Mouse (Mus musculus) monocyte, adult 59 days (primary cell): Measurements from ENCODE around the gene Def6. TPM values are rescaled to one million over a fixed set of nuclear protein-coding genes. Genes with fewer than 3 reads are reported as not detected.

Experiments used
- total RNA-seq, 2 experiments: library from RNA; stranded (reverse); gene quantifications; one replicate each; pipeline ENCODE4 v1.2.4; 2023

The Def6 gene
- total RNA-seq: 10 to 100 TPM; 49.9 to 51.2 TPM

GRCm38 (mm10) chr17:28207591-28208313 lies at the start of gene Def6:
Gene Def6, plus strand, starts transcription at chr17:28207778.

DNA sequence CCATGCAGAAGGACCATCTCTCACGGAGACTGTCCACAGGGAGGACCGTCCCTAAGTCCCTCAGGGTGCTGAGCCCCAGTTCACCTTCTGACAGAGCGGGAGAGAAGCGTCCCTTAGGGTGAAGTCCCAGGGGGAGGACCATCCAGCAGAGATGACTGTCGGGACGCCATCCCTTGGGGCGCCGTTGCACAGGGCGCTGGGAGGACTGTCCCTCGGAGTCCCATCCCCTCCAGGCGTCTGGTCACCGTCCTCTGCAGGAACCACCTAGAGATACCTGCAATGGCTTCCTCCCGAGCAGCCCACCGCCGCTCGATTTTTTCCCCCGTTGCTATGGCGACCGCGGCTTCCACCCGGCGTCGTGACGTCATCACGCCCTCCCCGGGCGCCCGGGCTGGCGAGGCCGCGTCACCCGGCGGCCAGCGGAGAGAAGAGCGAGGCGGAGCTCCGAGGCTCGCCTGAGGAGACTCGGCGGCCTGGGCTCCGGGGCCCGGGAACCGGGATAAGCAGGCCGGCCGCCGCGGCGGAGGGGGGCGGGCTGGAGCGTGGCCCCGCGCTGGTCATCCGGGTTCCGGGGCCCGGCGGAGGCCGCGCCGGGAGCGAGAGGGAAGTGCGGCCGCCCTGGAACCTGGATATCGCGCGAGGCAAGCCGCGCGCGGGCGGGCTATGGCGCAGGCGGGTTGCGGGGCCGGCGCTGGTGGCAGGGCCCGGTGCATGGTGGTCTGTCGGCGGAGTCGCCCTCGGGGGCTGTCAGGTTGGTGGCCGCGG lies 30.6 kb upstream of the Def6 start, which contains the start of gene Zfp523:
TSS of gene Zfp523 (plus strand) at position 355 of the 765 bp plus-strand sequence.

GRCm38 (mm10) chr17:28232475-28233060 lies 25.0 kb downstream of the Def6 start, which contains the start of gene Ppard:
Gene Ppard, plus strand, starts transcription at chr17:28232700.

Other genes starting within 250 kb of the Def6 start
- 1 to 10 TPM; 1.2 TPM for gene Tcp11, start 127.1 kb upstream of the Def6 start, total RNA-seq
- under 1 TPM; 0.15 to 0.24 TPM for gene Scube3, start 65.6 kb upstream of the Def6 start, total RNA-seq
- gene Zfp523, start 30.6 kb upstream of the Def6 start, total RNA-seq: 1 to 10 TPM; 6.8 to 9.0 TPM
- 10 to 100 TPM; 42.2 to 43.7 TPM for gene Ppard, start 24.9 kb downstream of the Def6 start, total RNA-seq
- gene Fance, start 105.7 kb downstream of the Def6 start, total RNA-seq: 10 to 100 TPM; 20.9 to 22.0 TPM
- 100 to 1,000 TPM; 904 to 928 TPM for gene Rpl10a, start 120.7 kb downstream of the Def6 start, total RNA-seq
- not detected for gene Tead3, start 143.0 kb downstream of the Def6 start, total RNA-seq
- gene Tulp1, start 157.4 kb downstream of the Def6 start, total RNA-seq: not detected